Mouse (Mus musculus) spleen, adult 2 months (tissue): ENCODE measurements around the gene Pknox1. TPM values are rescaled to one million over a fixed set of nuclear protein-coding genes. Genes with fewer than 3 reads are reported as not detected.

ENCODE experiments used
- DNase-seq, 2 experiments: peaks; one replicate each; pipeline versions ENCODE4 v3.0.0 to v3.0.0-alpha.2; 2012 to 2021; ENCODE audit warnings: low spot score in 2 of 2, low read depth in 1 of 2
- H3K27ac ChIP-seq: fragments of 200-500 bp; 2 replicates; pipeline ENCODE4 v1.5.1; 2012; ENCODE audit warnings: low read length, inconsistent platforms; ENCODE audit not compliant: insufficient read depth
- H3K27me3 ChIP-seq: fragments of 200-500 bp; 2 replicates; pipeline ENCODE4 v1.6.1; 2012; ENCODE audit warnings: mild to moderate bottlenecking, moderate library complexity, low read length, inconsistent platforms; ENCODE audit not compliant: control insufficient read depth, insufficient read depth
- H3K36me3 ChIP-seq: fragments of 200-500 bp; 2 replicates; pipeline ENCODE4 v1.6.1; 2012; ENCODE audit warnings: mild to moderate bottlenecking, low read length, inconsistent platforms; ENCODE audit not compliant: control insufficient read depth, insufficient read depth
- H3K4me1 ChIP-seq: fragments of 200-500 bp; 2 replicates; pipeline ENCODE4 v1.6.1; 2011; ENCODE audit warnings: inconsistent platforms; ENCODE audit not compliant: control insufficient read depth, insufficient read depth, insufficient read length
- H3K4me3 ChIP-seq: fragments of 200-500 bp; 2 replicates; pipeline ENCODE4 v1.5.1; 2011; ENCODE audit warnings: mild to moderate bottlenecking, inconsistent platforms; ENCODE audit not compliant: insufficient read depth, insufficient read length; ENCODE audit errors: extremely low read depth
- CTCF ChIP-seq: fragments of 200-500 bp; IDR thresholded peaks from 2 replicates; pipeline ENCODE4 v1.5.1; 2011; ENCODE audit warnings: mild to moderate bottlenecking, inconsistent platforms; ENCODE audit not compliant: insufficient read depth, insufficient read length, insufficient replicate concordance; ENCODE audit errors: extremely low read depth
- POLR2A ChIP-seq: fragments of 200-500 bp; IDR thresholded peaks from 2 replicates; pipeline ENCODE4 v1.6.1; 2011; ENCODE audit warnings: low read depth, low read length, inconsistent platforms
- WGBS: fragments of 180-500 bp; shearing (Covaris S2); methylation state at CpG from one replicate; pipeline ENCODE4 v1.1.7; 2018; 5-methylcytosine and 5-hydroxymethylcytosine counted together
- polyA plus RNA-seq: library from polyadenylated mRNA; depleted of rRNA; stranded (reverse); fragments of >200 nt; gene quantifications from 2 replicates; pipeline ENCODE4 v1.2.3, GENCODE M21; 2012

The Pknox1 gene
- polyA plus RNA-seq, 1 experiment, result 18.9 TPM

GRCm38 (mm10) chr17:31566276-31566675, 1.7 kb downstream of the Pknox1 start:
- peaks cover 9% of the 10 kb centered on the region; the same call in 1 of the 2 replicates for H3K4me1 ChIP-seq
- TF ChIP-seq CTCF (no peak), POLR2A (no peak)
- DNase-seq, result no peak
- 79% methylated on average over 6 of the region's 6 CpGs for WGBS
- H3K36me3 ChIP-seq, result no peaks in the 10 kb centered on the region
- H3K27ac ChIP-seq, result no peak overlapping the region
- no peaks in the 10 kb centered on the region for H3K27me3 ChIP-seq
- H3K4me3 ChIP-seq, result no peak overlapping the region

- H3K27ac ChIP-seq, result no peak overlapping the region
- no peak overlapping the region for H3K4me3 ChIP-seq
- no peaks in the 10 kb centered on the region for H3K27me3 ChIP-seq
- peaks cover 9% of the 10 kb centered on the region; the same call in 1 of the 2 replicates for H3K4me1 ChIP-seq
- TF ChIP-seq CTCF (no peak), POLR2A (no peak)
- WGBS, result 98% methylated on average over 1 of the region's 1 CpGs
- H3K36me3 ChIP-seq, result no peaks in the 10 kb centered on the region
- DNase-seq, result no peak
Measured at GRCm38 (mm10) chr17:31569756-31570155, 5.2 kb downstream of the Pknox1 start.

- no peaks in the 10 kb centered on the region for H3K36me3 ChIP-seq
- peak in 1 of 2 experiments; percentile 21 for DNase-seq
- TF ChIP-seq CTCF, result no peak
- TF ChIP-seq POLR2A, result no peak
- WGBS, result 89% methylated on average over 9 of the region's 9 CpGs
- no peaks in the 10 kb centered on the region for H3K27me3 ChIP-seq
- no peak overlapping the region for H3K4me3 ChIP-seq
- no peak overlapping the region for H3K27ac ChIP-seq
- peaks cover 9% of the 10 kb centered on the region; the same call in 1 of the 2 replicates for H3K4me1 ChIP-seq
Measured at GRCm38 (mm10) chr17:31570321-31570925, 5.9 kb downstream of the Pknox1 start.

DNA sequence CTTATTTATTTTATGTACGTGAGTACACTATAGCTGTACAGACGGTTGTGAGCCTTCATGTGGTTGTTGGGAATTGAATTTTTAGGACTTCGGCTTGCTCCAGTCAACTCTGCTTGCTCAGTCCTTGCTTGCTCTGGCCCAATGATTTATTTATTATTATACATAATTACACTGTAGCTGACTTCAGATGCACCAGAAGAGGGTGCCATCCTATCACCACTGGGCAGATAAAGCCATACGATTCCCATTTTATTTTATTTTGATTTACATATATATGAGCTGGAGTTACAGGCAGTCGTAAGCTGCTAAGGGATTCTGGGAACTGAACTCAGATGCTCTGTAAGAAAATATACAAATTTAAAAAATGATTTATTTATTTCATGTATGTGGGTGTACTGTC, 7.2 kb downstream of the Pknox1 start:
- WGBS, result 84% methylated on average over 5 of the region's 5 CpGs
- H3K4me1 ChIP-seq, result peaks cover 6% of the 10 kb centered on the region; the same call in 1 of the 2 replicates
- H3K36me3 ChIP-seq, result no peaks in the 10 kb centered on the region
- H3K4me3 ChIP-seq, result no peak overlapping the region
- no peak overlapping the region for H3K27ac ChIP-seq
- no peak for DNase-seq
- TF ChIP-seq POLR2A (no peak), CTCF (no peak)
- H3K27me3 ChIP-seq, result no peaks in the 10 kb centered on the region

GRCm38 (mm10) chr17:31574662-31575061, 10.1 kb downstream of the Pknox1 start:
- Histone ChIP-seq H3K4me1 (no peaks in the 10 kb centered on the region), H3K36me3 (no peaks in the 10 kb centered on the region), H3K27ac (no peak overlapping the region), H3K27me3 (no peaks in the 10 kb centered on the region), H3K4me3 (no peak overlapping the region)
- TF ChIP-seq POLR2A (no peak), CTCF (no peak)
- no peak for DNase-seq
- 69% methylated on average over 7 of the region's 7 CpGs for WGBS

GRCm38 (mm10) chr17:31576394-31577175, 12.1 kb downstream of the Pknox1 start:
- Histone ChIP-seq H3K27me3 (no peaks in the 10 kb centered on the region), H3K4me1 (no peaks in the 10 kb centered on the region), H3K4me3 (no peak overlapping the region), H3K36me3 (no peaks in the 10 kb centered on the region), H3K27ac (no peak overlapping the region)
- TF ChIP-seq CTCF, result no peak
- TF ChIP-seq POLR2A, result no peak
- 78% methylated on average over 10 of the region's 10 CpGs for WGBS
- DNase-seq, result no peak

- H3K27ac ChIP-seq, result no peak overlapping the region
- WGBS, result 89% methylated on average over 3 of the region's 3 CpGs
- TF ChIP-seq POLR2A, result no peak
- TF ChIP-seq CTCF, result no peak
- no peak overlapping the region for H3K4me3 ChIP-seq
- H3K4me1 ChIP-seq, result no peaks in the 10 kb centered on the region
- H3K27me3 ChIP-seq, result no peaks in the 10 kb centered on the region
- H3K36me3 ChIP-seq, result peaks cover 1% of the 10 kb centered on the region; the same call in 1 of the 2 replicates
- no peak for DNase-seq
Measured at GRCm38 (mm10) chr17:31580344-31580743, 15.8 kb downstream of the Pknox1 start.
